Mouse (Mus musculus): ENCODE data around the gene Galnt2.

The Galnt2 gene

DNA sequence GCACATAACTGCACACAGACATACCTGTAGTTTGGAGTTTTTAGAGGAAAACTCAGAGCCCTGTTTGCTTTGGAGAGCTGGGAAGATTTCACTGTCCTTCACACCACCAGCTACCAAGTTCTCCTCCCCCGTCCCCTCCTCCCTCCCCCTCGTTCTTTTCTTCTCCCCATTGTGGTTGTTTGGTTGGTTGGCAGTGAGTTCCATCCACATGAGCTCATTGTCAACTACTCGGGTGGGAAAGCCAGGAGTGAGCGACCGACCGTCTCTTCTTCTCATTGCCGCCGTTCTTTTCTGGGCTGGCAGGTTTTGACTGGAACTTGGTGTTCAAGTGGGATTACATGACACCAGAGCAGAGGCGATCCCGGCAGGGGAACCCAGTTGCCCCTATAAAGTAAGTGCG, 100.5 kb downstream of the Galnt2 start:
- DNase-seq = no peak

DNA sequence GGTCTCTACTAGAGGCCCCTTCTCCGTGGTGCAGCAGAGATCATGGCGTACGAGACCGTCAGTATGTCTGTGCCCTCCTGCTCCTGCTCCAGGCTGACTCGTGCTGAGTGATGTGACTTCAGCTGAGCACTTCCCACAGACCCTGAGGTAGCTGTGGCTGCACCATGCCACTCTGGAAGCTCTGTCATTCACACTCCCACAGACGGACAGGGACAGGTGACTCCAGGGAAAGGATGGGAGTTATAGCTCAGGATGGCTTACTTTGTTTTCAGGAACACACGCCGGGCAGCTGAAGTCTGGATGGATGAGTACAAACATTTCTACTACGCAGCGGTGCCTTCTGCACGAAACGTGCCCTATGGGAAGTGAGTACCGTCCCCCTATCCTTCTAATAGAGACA, 105.1 kb downstream of the Galnt2 start:
- no peak for DNase-seq

DNA sequence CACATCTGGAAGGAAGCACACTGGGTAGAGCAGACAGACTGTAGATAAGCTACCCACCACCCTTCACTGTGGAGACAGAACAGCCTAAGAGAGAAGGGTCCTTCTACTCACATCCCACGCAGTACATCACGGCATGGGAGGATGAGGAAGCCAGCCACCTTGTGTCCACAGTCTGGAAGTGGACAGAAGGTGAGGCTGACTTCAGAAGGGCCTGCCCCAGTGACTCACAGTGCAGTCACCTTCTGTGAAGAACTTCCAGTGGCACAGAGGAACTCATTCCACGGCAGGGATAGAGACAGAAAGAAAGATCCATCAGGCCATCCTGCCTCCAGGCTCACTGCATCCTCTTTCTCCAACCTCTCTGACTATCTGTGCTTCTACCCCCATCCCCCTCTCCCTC, 108.6 kb downstream of the Galnt2 start:
- DNase-seq = no peak

DNA sequence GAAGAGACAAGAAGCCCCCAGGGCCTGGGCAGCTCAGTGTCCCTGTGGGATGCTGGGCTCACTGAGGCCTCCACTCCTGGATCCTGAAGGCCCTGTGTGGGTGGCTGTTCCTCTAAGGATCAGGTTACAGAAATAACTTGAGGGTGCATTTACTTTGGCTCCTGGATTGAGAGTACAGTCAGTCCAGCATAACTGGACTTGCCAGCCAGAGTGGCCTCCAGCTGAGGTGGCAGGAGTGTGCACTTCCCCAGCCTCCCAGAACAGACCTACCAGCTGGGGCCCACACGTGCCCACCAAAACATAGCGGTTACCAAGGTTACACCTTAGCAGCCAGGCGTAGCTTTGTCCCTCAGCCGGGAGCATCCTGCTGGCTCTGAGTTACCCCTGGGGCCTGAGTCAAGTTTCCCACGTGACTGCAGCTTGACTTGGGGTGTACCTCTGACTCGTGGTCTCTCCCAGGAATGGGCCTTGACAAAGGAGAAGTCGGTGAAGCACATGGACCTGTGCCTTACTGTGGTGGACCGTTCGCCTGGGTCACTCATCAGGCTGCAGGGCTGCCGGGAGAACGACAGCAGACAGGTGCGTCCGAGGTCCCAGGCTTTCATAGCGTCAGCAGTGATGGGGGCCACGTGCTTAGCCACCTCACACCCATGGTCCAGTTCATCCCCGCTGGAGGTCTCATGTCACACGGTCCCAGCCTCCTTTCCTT, 109.3 kb downstream of the Galnt2 start:
- DNase-seq = no peak

DNA sequence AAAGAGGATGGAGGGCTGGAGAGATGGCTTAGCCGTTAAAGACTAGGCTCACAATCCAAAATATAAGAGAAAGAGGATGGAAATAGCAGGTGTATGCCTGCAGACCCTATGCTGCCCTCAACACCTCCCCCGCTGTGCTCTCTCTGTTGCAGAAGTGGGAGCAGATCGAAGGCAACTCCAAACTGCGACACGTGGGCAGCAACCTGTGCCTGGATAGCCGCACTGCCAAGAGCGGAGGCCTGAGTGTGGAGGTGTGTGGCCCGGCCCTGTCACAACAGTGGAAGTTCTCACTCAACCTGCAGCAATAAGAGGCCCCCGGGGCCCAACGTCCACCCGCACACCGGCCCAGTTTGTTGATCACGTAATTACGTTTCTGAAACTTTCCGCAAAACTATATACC, 112.0 kb downstream of the Galnt2 start:
- no peak for DNase-seq

DNA sequence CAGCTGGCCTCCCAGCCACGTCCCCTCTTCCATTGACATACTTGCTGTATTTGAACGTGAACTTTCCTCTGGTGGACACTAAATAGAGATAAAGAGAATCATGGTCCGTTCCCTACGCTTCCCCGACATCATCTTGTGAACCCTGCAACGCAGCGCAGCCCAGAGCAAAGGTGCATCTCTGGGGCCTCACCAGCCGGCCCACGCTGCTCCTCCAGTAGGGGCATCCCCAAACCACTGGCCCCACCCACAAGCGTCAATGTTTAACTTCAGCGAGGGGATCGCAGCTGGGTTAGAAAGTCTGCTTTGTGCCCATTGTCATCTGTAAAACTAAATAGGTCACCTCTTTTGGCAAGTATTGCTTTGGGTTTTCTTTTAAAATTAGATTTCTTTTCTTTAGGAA, 112.8 kb downstream of the Galnt2 start:
- no peak for DNase-seq

DNA sequence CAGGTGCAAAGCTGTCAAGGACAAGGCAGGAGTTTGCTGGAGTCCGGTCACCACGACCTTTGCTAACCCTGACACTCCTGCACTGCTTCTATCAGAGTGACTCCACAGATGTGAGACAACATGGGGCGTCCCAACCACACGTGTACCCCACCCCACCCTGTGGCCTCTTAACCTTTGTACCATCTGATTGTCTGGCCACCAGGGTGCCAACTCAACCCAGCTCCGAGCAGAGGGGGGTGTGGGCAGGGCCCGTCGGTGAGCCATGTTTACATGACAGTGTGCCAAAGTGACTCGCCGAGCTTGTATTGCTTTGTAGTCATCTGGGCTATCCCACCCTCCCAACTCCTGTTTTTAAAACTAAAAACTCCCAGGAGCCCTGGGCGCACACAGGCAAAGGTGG, 113.9 kb downstream of the Galnt2 start:
- no peak for DNase-seq

DNA sequence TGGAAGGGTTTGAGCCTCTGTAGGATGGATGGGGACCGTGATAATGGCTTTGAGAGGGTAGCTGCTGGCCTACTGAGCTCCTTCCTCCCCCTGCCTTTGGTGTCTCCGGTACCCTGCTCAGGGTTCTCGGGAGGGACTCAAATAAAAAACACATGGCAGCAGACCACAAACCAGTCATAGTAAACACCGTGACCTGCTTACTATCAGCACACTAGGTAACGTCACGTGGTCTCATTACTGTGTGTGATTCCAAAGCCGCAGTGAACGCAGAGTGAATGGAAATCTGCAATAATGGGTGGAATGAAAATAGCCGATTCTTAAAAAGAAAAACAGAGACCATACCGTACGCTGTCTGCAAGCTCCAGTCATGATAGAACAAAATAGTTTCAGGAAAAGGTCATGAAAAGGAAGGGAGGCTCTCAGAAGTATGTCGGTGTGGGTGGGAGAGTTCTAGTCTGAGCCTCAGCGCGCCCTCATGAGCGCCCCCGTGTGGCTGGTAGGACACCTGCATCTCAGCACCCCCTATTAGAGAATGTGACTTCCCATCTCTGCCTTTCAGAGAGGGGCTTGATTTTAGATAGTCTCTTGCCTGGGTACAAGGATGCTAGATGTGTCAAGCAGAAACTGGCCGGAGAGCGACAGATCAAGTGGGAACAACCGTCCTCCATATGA, 115.8 kb downstream of the Galnt2 start:
- peak; percentile 72 to 74 for DNase-seq

DNA sequence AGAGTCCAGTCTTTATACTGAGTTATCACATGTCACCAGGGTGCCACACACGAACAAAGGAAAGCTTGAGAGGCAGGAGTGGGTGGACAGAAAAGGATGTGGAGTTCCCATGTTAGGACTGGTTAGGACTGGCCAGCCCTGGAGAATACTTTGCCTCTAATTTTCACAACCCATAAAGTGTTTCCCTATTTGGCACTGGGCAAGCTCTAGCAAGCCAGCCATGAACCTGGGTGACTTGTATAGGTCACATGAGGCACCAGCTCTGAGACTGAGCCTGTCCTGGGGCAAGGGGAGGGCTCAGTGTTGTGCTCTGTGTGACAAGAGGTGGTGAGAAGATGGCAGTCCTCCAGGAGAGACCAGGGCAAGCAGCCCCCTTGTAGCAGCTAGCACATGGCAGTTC, 116.9 kb downstream of the Galnt2 start:
- DNase-seq = no peak

DNA sequence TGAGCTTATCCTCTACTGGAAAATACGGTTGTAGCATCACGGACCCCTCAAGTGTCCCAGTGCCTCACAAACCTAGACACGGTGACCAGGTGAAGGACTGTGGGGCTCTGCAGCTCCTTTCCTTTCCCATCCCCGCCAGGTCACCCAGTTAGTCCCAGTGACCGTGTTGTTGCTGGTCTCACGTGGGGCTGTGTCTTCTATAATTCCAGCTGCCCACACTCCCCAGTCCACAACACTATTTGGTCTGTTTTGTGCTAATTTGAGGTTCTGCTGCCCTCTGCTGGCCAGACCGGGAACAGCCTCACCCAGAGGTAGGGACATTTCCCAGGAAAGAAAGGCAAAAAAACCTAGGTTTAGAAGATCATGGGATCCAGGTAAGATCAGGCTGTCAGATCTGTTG, 118.5 kb downstream of the Galnt2 start:
- peak; percentile 82 to 84 for DNase-seq

DNA sequence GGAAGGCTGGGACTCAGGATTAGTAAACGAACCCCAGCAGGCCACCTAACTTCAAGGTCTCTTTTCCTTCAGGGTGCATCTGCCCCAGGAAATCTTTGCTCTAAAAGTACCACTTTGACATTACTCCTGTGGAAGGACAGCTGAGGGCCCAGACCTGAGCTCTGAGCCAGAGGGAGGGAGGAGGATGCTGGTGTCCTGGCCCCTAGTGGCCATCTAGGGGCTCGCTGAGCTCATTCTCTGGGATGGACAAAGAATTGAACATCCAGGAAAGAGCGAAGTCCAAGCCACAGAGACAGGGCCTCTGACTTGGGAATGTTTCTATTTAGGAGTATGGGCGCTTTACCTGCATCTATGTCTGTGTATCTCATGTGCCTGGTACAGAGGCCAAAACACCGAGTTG, 120.4 kb downstream of the Galnt2 start:
- no peak for DNase-seq

DNA sequence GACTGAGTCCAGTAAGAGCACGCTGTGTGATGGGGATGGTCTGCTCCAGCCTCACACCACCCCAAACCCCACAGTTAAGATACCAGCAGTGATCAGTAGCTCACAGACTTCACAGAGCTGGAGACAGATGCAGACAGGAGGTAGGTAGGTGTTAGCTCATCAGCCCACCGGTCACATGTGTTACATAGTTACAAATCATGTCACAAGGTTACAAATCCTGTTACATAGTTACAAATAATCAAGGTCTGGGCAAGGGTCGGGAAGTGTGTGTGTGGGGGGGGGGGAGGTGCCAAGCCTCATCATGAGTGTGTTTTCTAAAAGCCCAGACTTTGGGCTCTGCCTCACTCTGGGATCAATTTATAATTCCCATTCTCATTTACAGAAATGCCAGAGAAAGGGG, 129.7 kb downstream of the Galnt2 start:
- no peak for DNase-seq

DNA sequence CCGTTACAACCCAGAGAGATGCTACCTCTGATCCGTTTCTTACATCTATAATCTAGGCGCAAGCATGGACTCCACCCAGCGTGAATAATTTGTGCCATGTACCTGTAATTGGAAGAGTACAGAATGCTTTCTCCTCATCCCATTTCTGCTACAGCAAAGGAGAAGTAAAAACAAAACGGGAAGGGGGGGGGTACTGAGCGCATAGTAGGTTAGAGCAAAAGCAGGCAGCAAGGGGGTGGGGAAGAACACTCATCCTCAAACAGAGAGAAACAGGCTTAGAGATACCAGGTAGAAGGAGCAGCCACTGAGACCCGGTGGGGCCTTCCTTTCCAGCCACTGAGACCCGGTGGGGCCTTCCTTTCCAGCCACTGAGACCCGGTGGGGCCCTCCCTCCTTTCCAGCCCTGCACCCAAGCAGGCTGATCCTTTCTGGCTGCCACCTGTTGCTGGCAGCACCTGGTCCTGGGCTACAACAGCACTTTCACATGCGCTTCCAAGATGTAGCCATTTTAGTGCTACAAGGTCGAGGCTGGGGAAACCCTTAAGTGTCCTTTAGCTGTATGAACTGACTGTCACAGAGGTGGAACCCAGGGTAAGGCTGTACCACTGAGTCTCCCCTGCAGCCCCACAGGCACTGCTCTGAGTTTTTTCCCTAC, 130.7 kb downstream of the Galnt2 start:
- no peak for DNase-seq

DNA sequence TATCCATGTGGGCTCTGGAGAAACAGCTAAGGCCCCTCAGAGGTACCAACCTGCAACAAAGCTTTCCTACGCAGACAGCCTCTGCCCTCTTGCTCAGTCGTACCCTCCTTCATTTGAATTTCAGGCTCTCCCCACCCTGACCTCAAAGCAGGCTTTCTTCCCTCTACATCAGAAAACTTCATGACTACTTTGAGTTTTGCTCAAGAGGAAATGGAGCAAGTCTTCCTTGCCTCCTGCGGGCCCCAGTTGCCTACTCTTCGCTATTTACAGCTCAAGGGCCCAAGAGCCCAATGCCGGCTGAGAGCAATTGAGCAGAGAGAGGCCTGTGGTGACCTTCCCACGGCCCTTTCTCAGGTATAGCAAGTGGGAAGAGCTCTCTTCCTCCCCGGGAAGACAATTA, 131.4 kb downstream of the Galnt2 start:
- no peak for DNase-seq

DNA sequence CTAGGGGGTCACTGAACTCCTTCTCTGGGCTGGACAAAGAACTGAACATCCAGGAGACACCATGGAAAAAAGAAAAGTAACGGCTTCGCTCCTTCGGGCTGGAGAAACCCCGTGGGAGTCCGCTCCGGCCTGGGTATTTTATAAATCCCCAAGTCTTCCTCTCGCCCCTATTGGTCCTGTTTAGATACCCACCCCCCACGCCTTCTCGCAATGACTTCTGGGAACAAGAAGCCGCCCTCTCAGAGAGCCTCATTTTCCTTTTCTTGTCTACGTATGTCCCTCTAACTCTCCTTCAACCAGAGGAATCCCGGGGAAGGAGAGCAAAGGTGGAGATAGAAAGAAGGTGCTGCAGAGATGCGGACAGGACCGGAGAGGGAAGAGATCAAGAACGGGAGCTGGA, 132.1 kb downstream of the Galnt2 start:
- DNase-seq = no peak

DNA sequence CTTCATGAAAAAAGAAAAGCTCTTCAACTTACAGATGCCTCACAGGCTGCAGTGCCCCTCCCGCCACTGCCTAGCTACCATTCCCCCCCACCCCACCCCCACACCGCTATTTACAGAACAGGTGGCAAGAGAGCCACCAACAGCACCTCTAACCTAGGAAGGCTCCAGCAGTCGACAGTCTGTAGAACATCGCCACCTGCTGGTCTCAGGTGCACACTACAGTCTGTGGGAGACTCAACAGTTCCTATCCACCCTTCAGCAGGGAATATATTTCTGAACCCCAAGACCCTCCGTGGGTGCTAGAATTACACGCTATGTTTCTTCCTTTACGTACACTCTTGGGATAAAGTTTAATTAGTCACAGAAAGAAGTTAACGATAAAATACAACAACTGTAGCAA, 137.0 kb downstream of the Galnt2 start:
- DNase-seq = peak; percentile 70 to 75

DNA sequence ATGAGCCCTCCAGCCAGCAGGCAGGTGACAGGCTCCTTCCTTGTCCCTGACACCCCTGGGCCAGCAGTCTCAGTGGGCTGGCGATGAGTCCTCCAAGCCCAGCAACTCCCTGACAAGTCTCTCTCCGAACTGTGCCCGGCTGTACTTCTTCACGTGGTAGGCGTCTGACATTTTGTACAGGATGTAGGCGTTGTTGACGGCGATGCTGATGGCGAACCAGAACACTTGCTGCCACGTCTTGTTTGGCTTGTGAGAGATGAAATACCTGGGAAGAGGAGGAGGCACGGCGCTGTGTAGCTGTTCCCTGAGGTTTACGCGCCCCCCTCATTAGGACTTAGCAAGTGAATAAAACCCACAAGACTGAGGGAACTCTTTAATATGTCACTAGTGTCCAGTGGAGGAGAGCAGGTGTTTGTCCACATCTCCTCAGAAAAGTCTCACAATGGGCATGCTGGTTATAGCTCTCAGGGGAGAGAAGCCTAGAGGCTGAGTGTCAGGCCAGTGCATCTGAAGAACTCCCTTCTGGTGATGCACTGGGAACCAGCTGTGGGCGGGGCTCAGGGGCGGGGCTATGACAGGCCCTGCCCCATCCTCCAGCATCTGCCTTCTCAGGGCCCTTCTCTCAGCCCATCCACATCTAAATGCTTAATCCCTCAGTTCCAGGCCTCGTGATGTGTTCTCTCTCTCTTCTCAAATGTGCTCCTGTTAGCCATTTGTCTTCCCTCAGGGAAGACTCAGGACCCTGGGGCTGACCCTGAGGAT, 139.4 kb downstream of the Galnt2 start:
- no peak for DNase-seq

DNA sequence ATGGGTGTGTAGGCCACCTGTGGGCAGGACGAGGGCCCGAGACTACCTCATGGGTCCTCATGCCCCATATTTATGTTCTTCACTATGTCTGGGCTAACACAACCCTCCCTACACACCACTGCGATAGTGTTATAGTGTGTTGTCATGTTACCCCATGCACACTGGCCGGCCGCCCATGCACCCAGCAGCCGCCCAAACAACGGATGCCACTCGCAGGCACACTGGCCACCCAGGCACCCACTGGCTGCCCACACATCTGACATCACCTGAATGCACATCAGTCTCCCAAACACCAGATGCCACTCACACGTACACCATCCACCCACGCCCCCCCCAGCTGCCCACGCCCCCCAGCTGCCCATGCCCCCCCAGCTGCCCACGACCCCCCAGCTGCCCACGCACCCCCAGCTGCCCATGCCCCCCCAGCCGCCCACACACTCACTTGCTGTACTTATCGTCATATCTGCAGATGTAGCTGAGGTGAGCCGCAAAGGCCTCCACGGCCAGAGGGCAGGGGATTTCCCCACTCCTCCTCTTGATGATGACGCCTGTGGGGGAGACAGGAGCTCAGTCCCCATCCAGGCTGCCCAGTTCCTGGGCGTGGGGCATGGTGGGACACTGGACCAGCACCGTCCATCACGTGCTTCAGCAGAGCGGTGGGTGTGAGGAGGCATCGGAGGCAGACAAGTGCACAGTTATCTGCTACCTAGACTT, 140.4 kb downstream of the Galnt2 start:
- no peak for DNase-seq

DNA sequence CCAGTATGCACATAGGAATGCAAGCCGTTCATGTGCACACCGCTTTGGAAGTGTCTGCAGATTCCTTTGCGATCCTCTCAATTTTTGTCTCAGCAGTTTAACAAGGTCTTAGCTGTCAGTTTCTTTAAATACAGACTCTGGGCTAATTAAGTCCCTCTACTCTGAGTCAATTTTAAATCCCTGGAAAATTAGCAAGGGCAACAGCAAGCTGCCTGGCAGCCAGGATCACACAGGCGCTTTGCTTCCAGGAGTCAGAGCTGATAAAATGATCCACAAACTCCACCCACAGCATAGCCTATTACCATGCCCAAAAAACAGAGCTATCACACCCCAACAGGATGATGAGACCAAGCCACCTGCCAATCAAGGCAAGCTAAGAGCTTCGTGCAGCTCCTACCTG, 142.6 kb downstream of the Galnt2 start:
- no peak for DNase-seq

DNA sequence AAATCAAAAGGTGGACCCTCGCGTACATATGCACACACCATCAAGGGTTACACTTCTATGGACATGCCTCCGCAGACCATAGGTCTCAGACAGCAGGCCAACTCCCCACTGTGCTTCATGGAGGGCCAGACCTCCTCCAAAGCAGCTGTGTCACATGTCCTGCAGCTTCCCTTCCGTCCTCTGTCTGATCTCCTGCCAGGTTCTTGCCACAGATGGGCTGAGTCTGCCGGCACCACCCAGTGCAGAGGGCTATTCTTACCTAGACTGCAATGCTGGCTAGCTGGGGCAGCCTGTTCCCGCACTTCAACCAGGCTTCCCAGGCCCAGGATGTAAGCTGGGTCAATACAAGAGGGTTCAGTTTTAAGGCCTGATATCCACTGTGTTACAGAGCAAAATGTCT, 144.0 kb downstream of the Galnt2 start:
- no peak for DNase-seq

DNA sequence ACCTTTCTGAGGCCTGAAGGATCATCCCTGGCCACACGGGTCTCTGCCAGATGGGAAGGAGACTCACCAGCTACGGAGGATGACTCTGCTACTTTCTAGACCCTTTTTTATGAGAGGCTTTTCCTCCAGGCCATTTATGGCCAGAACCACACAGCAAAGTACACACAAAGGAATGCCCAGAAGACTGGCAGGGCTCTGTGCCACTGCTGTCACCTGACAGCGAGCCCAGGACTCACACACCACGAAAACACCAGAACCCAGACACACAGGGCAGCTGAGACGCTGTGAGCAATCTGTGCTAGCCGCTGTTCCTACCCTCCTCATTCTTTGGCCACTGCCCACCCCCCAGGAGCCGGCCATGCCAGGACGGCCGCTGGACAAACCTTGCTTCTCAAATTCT, 144.5 kb downstream of the Galnt2 start:
- DNase-seq = no peak

DNA sequence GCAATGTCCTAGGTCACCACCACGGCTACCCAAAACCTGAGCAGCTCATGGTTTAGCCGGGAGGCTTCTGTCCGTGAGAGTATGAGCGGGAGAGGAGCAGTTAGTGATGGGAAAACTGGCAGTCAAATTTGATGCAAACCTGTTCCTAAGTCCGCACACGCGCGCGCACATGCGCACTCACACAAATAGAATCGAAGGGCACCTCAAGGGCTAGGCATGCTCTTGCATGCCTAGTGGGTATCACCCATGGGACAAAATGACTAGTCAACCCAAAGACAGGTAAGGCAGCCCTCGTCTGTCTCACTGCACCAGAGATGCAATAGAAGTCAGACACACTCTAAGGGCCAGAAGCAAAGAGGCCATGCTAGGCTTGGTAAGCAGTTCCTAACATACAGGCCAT, 145.2 kb downstream of the Galnt2 start:
- no peak for DNase-seq

DNA sequence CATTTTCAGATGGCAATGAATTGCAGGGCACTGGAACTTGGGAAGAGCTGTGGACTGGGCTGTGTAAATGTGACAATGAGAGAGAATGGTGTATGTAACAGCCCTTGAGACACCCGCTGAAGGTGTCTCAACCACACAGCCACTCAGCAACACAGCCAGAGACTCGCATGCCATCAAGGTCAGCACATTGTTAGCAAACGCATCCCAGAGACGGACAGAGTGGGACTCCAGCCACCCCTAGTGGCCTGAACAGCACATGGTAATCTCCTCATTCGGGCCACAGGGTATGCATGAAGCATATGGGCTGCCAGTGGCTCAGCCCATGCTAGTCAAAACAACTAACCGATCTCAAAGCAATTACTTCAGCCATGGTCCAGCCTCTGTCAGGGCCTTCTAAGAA, 148.1 kb downstream of the Galnt2 start:
- no peak for DNase-seq

All from B cell, adult 2 months (primary cell).